Mouse (Mus musculus): ENCODE measurements around the gene Vopp1.

DNA sequence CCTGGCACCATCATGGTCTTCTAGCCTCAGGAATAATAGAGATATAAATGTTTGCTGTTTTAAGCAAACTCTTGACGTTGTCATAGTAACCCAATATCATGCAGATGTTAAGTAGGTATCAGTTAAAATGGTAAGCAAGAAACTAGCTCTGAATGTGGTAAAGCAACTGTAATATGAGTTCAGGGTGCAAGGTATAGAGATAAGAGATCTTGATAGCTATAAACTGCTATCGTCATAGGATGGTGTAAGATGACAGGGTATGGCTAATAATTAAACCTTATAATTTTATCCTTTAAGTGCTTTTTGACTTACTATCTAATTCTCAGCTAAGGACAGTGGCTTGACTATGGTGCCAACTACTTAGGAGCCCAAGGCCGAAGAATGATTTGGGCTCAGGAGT is 44.6 kb downstream of the Vopp1 start:
- TF ChIP-seq CTCF (IDR thresholded peaks at IDR 0.05; ENCODE audit: low read depth) (no peak), EP300 (IDR thresholded peaks at IDR 0.05; ENCODE audit: low read depth) (no peak)

Data from heart, postnatal 0 days (tissue).